Mouse (Mus musculus) R1 (cell line): ENCODE results near the gene Acot8.
A peak's percentile ranks its signal among the peaks of the same experiment; 100 is the strongest.

Source experiments
- DNase-seq: peaks from one replicate; pipeline ENCODE4 v3.0.0-alpha.2; 2018; ENCODE audit warnings: low read depth, low spot score

The Acot8 gene

DNA sequence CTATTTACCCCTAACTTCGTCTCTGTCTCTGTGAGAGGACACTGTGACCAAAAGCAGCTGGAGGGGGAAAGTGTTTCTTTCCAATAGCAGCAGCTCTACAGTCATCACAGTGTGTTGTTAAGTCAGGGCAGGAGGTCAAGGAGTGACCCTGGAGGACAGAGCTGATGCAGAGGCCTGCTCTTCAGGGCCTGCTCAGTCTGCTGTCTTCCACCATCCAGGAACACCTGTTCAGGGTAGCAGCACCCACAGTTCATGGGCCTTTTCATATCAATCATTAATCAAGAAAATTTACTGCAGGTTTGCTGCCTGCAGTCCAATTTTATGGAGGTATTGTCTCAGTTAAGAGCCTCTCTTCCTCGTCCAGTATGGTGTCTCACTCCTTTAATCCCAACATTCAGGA lies 8.9 kb upstream of the Acot8 start:
- DNase-seq = no peak

DNA sequence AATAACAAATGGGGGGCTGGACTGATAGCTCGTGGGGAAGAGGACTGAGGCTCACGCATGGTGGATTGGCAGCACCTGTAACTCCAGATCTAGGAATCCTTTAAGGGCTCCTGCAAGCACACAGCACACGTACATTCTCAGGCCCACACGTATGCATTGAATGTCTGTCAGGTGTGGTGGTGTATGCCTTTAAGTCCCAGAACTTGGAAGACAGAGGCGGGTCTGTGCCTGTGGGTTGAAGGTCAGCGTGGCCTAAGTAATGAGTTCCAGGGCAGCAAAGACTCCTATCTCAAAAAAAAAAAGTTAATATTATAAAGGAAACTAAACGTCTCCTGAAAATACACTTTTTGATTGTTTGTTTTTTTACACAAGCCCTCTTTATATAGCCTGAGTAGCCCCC lies 1.9 kb upstream of the Acot8 start:
- DNase-seq = no peak

GRCm38 (mm10) chr2:164805332-164805718 lies 643 bp upstream of the Acot8 start:
- no peak for DNase-seq

DNA sequence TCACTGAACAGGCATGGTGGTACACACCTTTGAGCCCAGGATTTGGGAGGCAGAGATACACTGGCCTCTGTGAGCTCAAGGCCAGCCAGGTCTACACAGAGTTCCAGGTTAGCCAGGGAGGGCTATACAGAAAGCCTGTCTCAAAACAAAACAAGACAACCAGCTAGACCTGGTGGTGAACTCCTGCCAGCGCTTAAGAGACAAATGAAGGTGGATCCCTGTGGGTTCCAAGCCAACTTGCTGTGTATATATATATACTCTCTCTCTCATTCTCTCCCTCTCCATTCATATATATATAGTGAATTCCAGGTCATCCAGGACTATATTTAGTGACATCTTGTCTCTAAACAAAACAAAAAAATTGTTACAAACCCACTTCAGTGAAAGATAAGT lies 765 bp downstream of the Acot8 start:
- no peak for DNase-seq

- DNase-seq = no peak
Measured at GRCm38 (mm10) chr2:164803201-164803920, 1.3 kb downstream of the Acot8 start.

DNA sequence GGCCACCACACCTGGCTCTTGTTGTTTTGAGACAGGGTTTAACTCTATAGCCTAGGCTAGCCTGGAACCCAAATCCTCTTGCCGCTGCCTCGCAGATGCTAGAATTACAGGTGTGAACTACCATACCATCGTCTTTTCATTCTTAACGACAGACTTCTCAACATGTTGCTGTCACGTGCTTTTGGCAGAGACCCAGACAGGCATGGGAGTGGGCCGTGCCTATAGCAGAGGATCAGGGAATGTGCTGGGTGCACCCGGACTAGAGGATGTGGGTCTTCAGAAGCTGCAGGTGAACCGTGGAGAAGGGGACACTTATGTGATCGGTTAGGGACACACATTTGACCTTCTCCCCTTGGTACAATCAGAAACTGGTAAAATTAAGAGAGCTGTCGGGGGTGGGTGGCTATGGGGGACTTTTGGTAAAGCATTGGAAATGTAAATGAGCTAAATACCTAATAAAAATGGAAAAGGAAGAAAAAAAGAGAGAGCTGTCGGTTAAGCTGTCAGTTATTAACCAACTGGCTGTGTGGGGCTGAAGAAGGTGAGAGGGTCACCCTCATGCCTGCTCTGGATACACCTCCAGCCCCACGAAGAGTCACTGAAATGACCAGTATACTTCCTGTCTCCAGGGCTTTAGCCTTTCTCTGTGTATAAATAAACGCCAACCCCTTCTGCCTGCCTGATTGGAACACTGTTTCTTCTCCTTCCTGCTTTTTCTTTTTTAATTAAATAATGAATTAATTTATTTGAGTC lies 4.3 kb downstream of the Acot8 start:
- DNase-seq = no peak

DNA sequence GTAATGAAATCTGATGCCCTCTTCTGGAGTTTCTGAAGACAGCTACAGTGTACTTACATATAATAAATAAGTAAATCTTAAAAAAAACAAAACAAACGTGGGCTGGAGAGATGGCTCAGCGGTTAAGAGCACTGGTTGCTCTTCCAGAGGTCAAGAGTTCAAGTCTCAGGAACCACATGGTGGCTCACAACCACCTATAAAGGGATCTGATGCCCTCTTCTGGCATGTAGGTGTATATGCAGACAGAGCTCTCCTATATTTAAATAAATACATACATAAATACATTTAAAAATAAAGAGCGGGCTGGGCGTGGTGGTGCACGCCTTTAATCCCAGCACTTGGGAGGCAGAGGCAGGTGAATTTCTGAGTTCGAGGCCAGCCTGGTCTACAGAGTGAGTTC lies 6.1 kb downstream of the Acot8 start:
- DNase-seq = peak; percentile 86

- no peak for DNase-seq
Measured at GRCm38 (mm10) chr2:164795868-164796267, 8.8 kb downstream of the Acot8 start.

DNA sequence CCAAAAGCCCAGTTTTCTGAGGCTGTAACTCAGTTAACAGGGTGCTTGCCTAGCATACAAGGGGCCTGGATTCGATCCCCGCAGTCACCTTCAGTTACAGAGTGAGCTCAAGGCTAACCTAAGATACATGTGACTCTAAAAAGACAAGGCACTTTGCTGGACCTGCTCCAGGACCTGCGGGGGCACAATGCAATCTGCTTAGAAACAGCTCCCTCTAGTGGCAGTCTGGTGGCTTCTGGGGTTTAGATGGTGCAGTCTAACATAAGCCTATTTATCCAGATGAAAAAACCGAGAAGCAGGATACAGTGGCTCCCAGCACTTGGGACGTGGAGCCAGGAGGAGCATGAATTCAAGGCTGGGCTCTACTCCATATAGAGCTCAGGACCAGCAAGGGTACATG lies 10.4 kb downstream of the Acot8 start:
- DNase-seq = peak; percentile 93

GRCm38 (mm10) chr2:164793772-164794171 lies 10.9 kb downstream of the Acot8 start:
- peak; percentile 66 for DNase-seq

- DNase-seq = peak; percentile 89
Measured at GRCm38 (mm10) chr2:164793236-164793635, 11.4 kb downstream of the Acot8 start.

GRCm38 (mm10) chr2:164792400-164793190 lies 12.1 kb downstream of the Acot8 start:
- no peak for DNase-seq

DNA sequence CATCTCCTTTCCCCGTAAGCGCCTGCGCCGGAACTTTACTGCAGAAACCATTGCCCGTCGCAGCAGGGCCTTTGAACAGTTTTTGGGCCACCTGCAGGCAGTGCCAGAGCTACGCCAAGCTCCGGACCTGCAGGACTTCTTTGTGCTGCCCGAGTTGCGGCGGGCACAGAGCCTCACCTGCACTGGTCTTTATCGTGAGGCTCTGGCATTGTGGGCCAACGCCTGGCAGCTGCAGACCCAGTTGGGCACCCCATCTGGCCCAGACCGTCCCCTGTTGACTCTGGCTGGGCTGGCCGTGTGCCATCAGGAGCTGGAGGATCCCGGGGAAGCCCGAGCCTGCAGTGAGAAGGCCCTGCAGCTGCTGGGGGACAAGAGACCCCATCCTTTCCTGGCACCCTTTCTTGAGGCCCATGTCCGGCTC lies 12.8 kb downstream of the Acot8 start:
- DNase-seq = no peak

DNA sequence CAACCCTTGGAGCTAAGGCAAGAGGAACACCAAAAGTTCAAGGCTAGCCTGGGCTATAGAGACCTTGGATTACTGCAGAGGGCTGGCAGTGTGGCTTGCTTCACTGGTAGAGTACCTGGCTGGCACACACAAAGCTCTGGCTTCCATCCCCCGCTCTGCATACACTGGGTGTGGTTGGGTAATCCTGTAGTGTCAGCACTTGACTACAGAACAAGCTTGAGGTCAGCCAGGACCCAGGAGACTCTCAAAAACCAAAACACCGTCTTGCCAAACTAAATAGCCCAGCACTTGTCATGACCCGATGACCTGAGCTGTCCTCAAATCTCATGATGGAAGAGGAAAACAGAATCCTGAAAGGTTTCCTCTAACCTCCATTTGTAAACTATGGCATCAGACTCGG lies 14.2 kb downstream of the Acot8 start:
- DNase-seq = no peak

- DNase-seq = peak; percentile 47
Measured at GRCm38 (mm10) chr2:164788411-164788810, 16.3 kb downstream of the Acot8 start.

DNA sequence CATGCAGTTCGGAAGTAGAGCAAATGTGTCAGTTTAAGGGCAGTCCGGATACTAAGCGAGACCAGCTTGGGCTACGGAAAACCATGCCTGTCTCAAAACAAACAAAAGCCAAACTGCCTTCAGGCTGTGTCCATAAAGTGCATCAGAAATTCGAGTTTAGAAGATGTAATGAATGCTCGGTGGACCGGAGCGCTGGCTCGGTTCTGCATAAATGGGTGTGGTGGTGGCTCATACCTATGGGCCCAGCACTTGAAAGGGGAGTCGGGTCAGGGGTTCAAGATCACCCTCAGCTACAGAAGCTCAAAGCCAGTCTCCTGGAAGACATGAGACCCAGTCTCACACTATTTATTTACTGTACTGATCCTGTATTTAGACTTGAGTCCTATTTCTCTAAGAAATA lies 16.9 kb downstream of the Acot8 start:
- DNase-seq = no peak

GRCm38 (mm10) chr2:164787032-164787431 lies 17.6 kb downstream of the Acot8 start:
- DNase-seq = no peak

DNA sequence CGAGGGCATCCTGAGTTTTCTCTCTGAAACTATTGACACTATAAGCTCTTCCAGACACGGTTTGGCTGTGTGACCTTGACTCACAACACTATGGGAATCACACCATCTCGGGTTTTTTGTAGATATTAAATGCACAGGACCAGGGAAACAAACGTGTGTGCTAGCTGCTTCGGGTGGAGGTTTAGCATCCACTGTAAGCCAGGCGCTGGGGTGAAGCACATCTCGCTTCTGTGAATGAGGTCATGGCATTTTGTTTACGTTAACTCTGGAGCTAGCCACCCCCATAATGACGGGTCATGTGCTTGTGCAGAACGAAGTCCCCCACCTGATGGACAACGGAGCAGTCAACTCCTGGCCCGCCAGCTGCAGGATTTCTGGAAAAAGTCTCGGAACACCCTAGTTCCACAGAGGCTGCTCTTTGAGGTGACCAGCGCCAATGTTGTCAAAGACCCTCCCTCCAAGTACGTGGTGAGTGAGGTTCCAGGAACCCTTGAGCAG lies 18.2 kb downstream of the Acot8 start:
- DNase-seq = no peak

GRCm38 (mm10) chr2:164785481-164786387 lies 18.9 kb downstream of the Acot8 start, which contains the start of gene Snx21:
Gene Snx21, plus strand, starts transcription at chr2:164785823.
- peak; percentile 77 for DNase-seq

DNA sequence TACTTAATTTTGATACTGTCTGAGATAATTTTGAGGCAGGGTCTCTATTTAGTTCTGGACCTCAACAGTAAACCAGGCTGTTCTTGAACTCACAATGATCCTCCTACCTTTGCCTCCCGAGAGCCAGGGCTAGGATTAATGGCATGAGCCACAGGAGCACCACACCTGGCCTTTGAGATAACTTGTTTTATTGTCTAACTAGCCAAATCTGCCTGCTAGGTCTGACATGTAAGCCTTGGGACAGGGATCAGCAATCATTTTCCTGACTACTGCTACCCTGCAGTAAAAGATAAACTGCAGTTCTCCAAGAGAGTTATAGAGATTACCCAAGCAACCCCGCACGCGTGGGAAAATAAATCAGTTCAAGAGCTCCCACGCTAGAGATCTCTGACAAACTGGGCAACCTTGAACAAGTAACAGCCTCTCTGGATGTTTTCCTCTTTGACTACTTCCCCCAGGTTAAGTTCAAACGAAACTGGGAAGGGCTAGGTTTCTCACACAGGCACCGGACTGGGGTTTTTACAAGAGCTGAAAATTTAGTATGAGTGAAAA lies 19.7 kb downstream of the Acot8 start:
- DNase-seq = no peak
